Mouse (Mus musculus): ENCODE results near the gene Prdm10. TPM values are rescaled to one million over a fixed set of nuclear protein-coding genes. Genes with fewer than 3 reads are reported as not detected.

The Prdm10 gene
- total and polyA plus RNA-seq, 3 experiments: 4.8 to 5.4 (median 5.1) TPM

DNA sequence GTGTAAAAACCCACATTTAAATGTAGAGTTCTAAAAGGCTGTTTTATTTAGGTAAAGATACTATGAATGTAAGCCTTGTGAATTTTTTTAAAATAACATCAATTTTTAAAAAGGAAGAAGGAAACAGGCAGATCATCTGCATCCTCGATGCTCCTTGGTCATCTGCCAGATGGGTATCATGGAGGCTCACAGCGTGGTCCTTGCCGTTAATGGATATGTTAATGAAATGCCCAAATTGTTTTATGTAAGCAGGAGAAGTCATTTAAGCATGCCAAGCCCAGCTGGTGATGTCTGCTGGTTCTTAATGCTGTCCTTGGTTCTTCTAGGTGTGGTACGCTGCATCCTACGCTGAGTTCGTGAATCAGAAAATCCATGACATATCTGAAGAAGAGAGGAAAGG is 54.7 kb downstream of the Prdm10 start:
- 85% methylated on average over 6 of the region's 6 CpGs for WGBS
- intact Hi-C loops (cut with DNase I): no loop called here

GRCm38 (mm10) chr9:31344289-31344831 is 64.0 kb downstream of the Prdm10 start:
- Histone ChIP-seq H3K4me1 (ENCODE audit: control insufficient read depth, insufficient read depth, low read length) (peaks cover 3% of the 10 kb centered on the region), H3K9ac (ENCODE audit: low read depth, low read length) (no peak overlapping the region), H3K27ac (no peak overlapping the region), H3K79me2 (replicated peaks; ENCODE audit: control insufficient read depth, insufficient read depth, low read length) (no peaks in the 10 kb centered on the region), H3K27me3 (ENCODE audit: control insufficient read depth, insufficient read depth, low read length) (no peaks in the 10 kb centered on the region), H3K36me3 (ENCODE audit: control insufficient read depth, insufficient read depth, low read length) (no peaks in the 10 kb centered on the region), H3K4me3 (no peak overlapping the region)
- intact Hi-C loops (cut with DNase I): no loop called here
- 50% methylated on average over 11 of the region's 11 CpGs for WGBS
- no peak for DNase-seq
- TF ChIP-seq POLR2A (IDR thresholded peaks at IDR 0.05; ENCODE audit: insufficient read depth, low read depth, low read length): no peak
- no peak for TF ChIP-seq EP300 (IDR thresholded peaks at IDR 0.05; ENCODE audit: insufficient read depth, low read depth, low read length)
- no peak for TF ChIP-seq CTCF (IDR thresholded peaks at IDR 0.05)

More for the DNA sequence above, 54.7 kb downstream of the Prdm10 start:
- no peak for DNase-seq
- Histone ChIP-seq H3K4me1 (ENCODE audit: control insufficient read depth, insufficient read depth, low read length) (no peaks in the 10 kb centered on the region), H3K4me3 (no peak overlapping the region), H3K9ac (ENCODE audit: low read depth, low read length) (no peak overlapping the region), H3K27ac (no peak overlapping the region), H3K79me2 (replicated peaks; ENCODE audit: control insufficient read depth, insufficient read depth, low read length) (no peaks in the 10 kb centered on the region), H3K36me3 (ENCODE audit: control insufficient read depth, insufficient read depth, low read length) (no peaks in the 10 kb centered on the region), H3K27me3 (ENCODE audit: control insufficient read depth, insufficient read depth, low read length) (no peaks in the 10 kb centered on the region)
- TF ChIP-seq POLR2A (IDR thresholded peaks at IDR 0.05; ENCODE audit: insufficient read depth, low read depth, low read length) (no peak), EP300 (IDR thresholded peaks at IDR 0.05; ENCODE audit: insufficient read depth, low read depth, low read length) (no peak), CTCF (IDR thresholded peaks at IDR 0.05) (no peak)

GRCm38 (mm10) chr9:31346575-31347080 is 66.3 kb downstream of the Prdm10 start:
- Histone ChIP-seq H3K4me1 (ENCODE audit: control insufficient read depth, insufficient read depth, low read length) (peaks cover 3% of the 10 kb centered on the region), H3K27me3 (ENCODE audit: control insufficient read depth, insufficient read depth, low read length) (no peaks in the 10 kb centered on the region), H3K4me3 (no peak overlapping the region), H3K79me2 (replicated peaks; ENCODE audit: control insufficient read depth, insufficient read depth, low read length) (no peaks in the 10 kb centered on the region), H3K27ac (no peak overlapping the region), H3K9ac (ENCODE audit: low read depth, low read length) (no peak overlapping the region), H3K36me3 (ENCODE audit: control insufficient read depth, insufficient read depth, low read length) (no peaks in the 10 kb centered on the region)
- DNase-seq: no peak
- TF ChIP-seq CTCF (IDR thresholded peaks at IDR 0.05) (peak; percentile 10), POLR2A (IDR thresholded peaks at IDR 0.05; ENCODE audit: insufficient read depth, low read depth, low read length) (no peak), EP300 (IDR thresholded peaks at IDR 0.05; ENCODE audit: insufficient read depth, low read depth, low read length) (no peak)
- WGBS: 58% methylated on average over 15 of the region's 15 CpGs
- intact Hi-C loops (cut with DNase I): loop anchor here (5.0 kb wide), 1 partner anchor 139 kb away; no protein-coding TSS in a partner anchor

DNA sequence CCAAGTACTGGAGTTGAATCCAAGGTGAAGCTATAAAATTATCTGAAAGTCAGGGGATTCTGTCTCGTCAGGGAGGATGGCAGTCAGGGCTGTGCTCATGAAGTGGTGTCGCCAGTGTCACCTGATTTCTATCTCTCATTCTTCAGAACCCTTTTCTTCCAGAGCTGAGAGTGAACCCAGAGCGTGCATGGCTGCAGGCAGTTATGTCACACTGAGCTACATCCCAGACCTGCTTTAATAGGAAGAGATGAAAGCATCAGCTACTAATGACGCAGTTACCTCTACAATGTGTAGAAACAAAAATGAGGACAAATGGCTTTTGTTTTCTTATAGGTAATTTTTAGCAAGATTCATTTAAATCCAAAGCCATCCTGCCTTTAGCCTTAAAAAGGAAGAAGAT is 68.1 kb downstream of the Prdm10 start:
- WGBS: 83% methylated on average over 4 of the region's 4 CpGs
- H3K9ac ChIP-seq (ENCODE audit: low read depth, low read length): no peak overlapping the region
- no peaks in the 10 kb centered on the region for H3K27me3 ChIP-seq (ENCODE audit: control insufficient read depth, insufficient read depth, low read length)
- H3K4me1 ChIP-seq (ENCODE audit: control insufficient read depth, insufficient read depth, low read length): peaks cover 3% of the 10 kb centered on the region
- H3K79me2 ChIP-seq (replicated peaks; ENCODE audit: control insufficient read depth, insufficient read depth, low read length): no peaks in the 10 kb centered on the region
- no peaks in the 10 kb centered on the region for H3K36me3 ChIP-seq (ENCODE audit: control insufficient read depth, insufficient read depth, low read length)
- H3K4me3 ChIP-seq: no peak overlapping the region
- intact Hi-C loops (cut with DNase I): loop anchor here (5.0 kb wide), 1 partner anchor 141 kb away; no protein-coding TSS in a partner anchor
- TF ChIP-seq EP300 (IDR thresholded peaks at IDR 0.05; ENCODE audit: insufficient read depth, low read depth, low read length): no peak
- no peak for TF ChIP-seq CTCF (IDR thresholded peaks at IDR 0.05)
- no peak for TF ChIP-seq POLR2A (IDR thresholded peaks at IDR 0.05; ENCODE audit: insufficient read depth, low read depth, low read length)
- H3K27ac ChIP-seq: no peak overlapping the region
- DNase-seq: no peak

GRCm38 (mm10) chr9:31348915-31349314 is 68.6 kb downstream of the Prdm10 start:
- peak; percentile 65 to 81 for DNase-seq
- peak; percentile 95 for TF ChIP-seq CTCF (IDR thresholded peaks at IDR 0.05)
- TF ChIP-seq POLR2A (IDR thresholded peaks at IDR 0.05; ENCODE audit: insufficient read depth, low read depth, low read length): no peak
- peak; percentile 83; the same call in 1 of the 2 replicates for TF ChIP-seq EP300 (IDR thresholded peaks at IDR 0.05; ENCODE audit: insufficient read depth, low read depth, low read length)
- Histone ChIP-seq H3K27me3 (ENCODE audit: control insufficient read depth, insufficient read depth, low read length) (no peaks in the 10 kb centered on the region), H3K79me2 (replicated peaks; ENCODE audit: control insufficient read depth, insufficient read depth, low read length) (no peaks in the 10 kb centered on the region), H3K36me3 (ENCODE audit: control insufficient read depth, insufficient read depth, low read length) (no peaks in the 10 kb centered on the region), H3K9ac (ENCODE audit: low read depth, low read length) (no peak overlapping the region), H3K4me1 (ENCODE audit: control insufficient read depth, insufficient read depth, low read length) (peaks cover 1% of the 10 kb centered on the region; the same call in 1 of the 2 replicates), H3K27ac (no peak overlapping the region), H3K4me3 (no peak overlapping the region)
- 62% methylated on average over 11 of the region's 11 CpGs for WGBS
- intact Hi-C loops (cut with DNase I): loop anchor here (1.0 to 5.0 kb wide), 2 partner anchors 142 to 198 kb away; no protein-coding TSS in a partner anchor

DNA sequence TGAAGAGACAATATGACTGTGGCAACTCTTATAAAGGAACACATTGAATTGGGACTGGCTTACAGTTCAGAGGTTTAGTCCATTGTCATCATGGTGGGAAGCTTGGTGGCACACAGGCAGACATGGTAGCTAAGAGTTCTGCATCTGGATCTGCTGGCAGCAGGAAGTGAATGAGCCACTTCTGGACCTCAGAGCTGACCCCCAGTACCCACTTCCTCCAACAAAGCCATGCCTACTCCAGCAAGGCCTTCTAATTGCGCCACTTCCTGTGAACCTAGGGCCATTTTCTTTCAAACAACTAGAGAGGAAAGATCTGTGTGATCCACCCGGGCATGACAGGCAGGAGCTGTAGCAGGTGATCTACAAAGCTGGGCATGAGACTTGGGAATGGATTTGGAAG is 72.4 kb downstream of the Prdm10 start:
- TF ChIP-seq EP300 (IDR thresholded peaks at IDR 0.05; ENCODE audit: insufficient read depth, low read depth, low read length) (no peak), POLR2A (IDR thresholded peaks at IDR 0.05; ENCODE audit: insufficient read depth, low read depth, low read length) (no peak), CTCF (IDR thresholded peaks at IDR 0.05) (no peak)
- 81% methylated on average over 2 of the region's 2 CpGs for WGBS
- Histone ChIP-seq H3K9ac (ENCODE audit: low read depth, low read length) (no peak overlapping the region), H3K36me3 (ENCODE audit: control insufficient read depth, insufficient read depth, low read length) (no peaks in the 10 kb centered on the region), H3K79me2 (replicated peaks; ENCODE audit: control insufficient read depth, insufficient read depth, low read length) (no peaks in the 10 kb centered on the region), H3K4me3 (no peak overlapping the region), H3K27ac (no peak overlapping the region), H3K27me3 (ENCODE audit: control insufficient read depth, insufficient read depth, low read length) (no peaks in the 10 kb centered on the region), H3K4me1 (ENCODE audit: control insufficient read depth, insufficient read depth, low read length) (no peaks in the 10 kb centered on the region)
- intact Hi-C loops (cut with DNase I): loop anchor here (5.0 kb wide), 1 partner anchor 880 kb away; no protein-coding TSS in a partner anchor
- DNase-seq: no peak

Data from heart, adult 2 months (tissue).